Mouse (Mus musculus): ENCODE results near the gene Igfbp7. TPM values are rescaled to one million over a fixed set of nuclear protein-coding genes. Genes with fewer than 3 reads are reported as not detected.

The Igfbp7 gene
- polyA plus RNA-seq, 1 experiment from 2014 or later, result 80.4 TPM

DNA sequence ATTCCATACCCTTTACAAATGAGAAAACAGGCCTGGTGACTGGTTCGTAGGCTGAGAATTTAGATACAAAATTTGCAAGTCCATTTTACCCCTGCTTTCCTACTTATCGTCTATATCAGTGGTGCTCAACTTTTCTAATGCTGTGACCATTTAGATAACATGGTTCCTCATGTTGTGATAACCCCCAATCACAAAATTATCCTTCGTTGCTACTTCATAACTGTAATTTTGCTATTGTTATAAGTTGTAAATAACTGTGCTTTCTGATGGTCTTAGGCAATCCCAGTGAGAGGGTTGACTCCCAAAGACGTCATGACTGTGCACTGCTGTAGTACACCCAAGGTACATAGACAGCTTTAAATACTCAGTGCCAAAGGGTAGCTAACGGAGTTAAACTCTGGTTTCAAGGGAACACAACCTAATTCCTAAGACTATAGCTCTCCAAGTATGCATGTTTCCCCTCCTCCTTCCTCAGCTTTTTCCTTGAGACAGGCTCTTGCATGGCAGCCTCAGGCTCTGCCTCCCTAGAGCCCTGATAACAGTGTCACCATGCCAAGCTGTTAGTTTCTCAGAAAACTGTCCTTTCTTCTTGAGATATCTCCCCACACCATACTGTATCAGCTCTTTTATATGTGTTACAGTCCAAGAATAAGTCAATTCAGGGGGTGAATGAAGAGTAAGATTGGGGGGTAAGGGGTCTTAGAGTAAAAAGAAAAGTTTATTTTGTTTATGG lies 99.9 kb downstream of the Igfbp7 start:
- Histone ChIP-seq H3K36me3 (replicated peaks; ENCODE audit: control insufficient read depth, insufficient read depth) (peaks cover 38% of the 10 kb centered on the region), H3K4me1 (replicated peaks; ENCODE audit: control insufficient read depth, insufficient read depth, low read length) (peaks cover 24% of the 10 kb centered on the region), H3K4me3 (replicated peaks; ENCODE audit: low read length) (peak overlapping the region; percentile 73), H3K9me3 (ENCODE audit: control insufficient read depth, low read length) (no peaks in the 10 kb centered on the region), H3K27ac (no peak overlapping the region), H3K4me2 (replicated peaks) (peak overlapping the region; percentile 99), H3K9ac (peak overlapping the region; percentile 79), H3K27me3 (ENCODE audit: control insufficient read depth, insufficient read depth, low read length) (no peaks in the 10 kb centered on the region)
- WGBS, result 85% methylated on average over 5 of the region's 5 CpGs
- DNase-seq (ENCODE audit: low spot score), result no peak
- ATAC-seq (ENCODE audit: low FRiP score), result no peak

GRCm38 (mm10) chr5:77301296-77301903 lies 106.4 kb downstream of the Igfbp7 start:
- no peaks in the 10 kb centered on the region for H3K9me3 ChIP-seq (ENCODE audit: control insufficient read depth, low read length)
- peaks cover 81% of the 10 kb centered on the region for H3K36me3 ChIP-seq (replicated peaks; ENCODE audit: control insufficient read depth, insufficient read depth)

GRCm38 (mm10) chr5:77299486-77299885 lies 108.4 kb downstream of the Igfbp7 start:
- H3K4me2 ChIP-seq (replicated peaks), result no peak overlapping the region
- WGBS, result 97% methylated on average over 2 of the region's 2 CpGs
- DNase-seq (ENCODE audit: low spot score) (no peak), ATAC-seq (ENCODE audit: low FRiP score) (no peak)
- H3K4me3 ChIP-seq (replicated peaks; ENCODE audit: low read length), result no peak overlapping the region
- H3K27me3 ChIP-seq (ENCODE audit: control insufficient read depth, insufficient read depth, low read length), result no peaks in the 10 kb centered on the region
- no peak overlapping the region for H3K9ac ChIP-seq
- H3K4me1 ChIP-seq (replicated peaks; ENCODE audit: control insufficient read depth, insufficient read depth, low read length), result no peaks in the 10 kb centered on the region
- H3K27ac ChIP-seq, result no peak overlapping the region
- no peaks in the 10 kb centered on the region for H3K9me3 ChIP-seq (ENCODE audit: control insufficient read depth, low read length)
- H3K36me3 ChIP-seq (replicated peaks; ENCODE audit: control insufficient read depth, insufficient read depth), result peaks cover 82% of the 10 kb centered on the region

More at GRCm38 (mm10) chr5:77301296-77301903, 106.4 kb downstream of the Igfbp7 start:
- Histone ChIP-seq H3K4me3 (replicated peaks; ENCODE audit: low read length) (no peak overlapping the region), H3K4me2 (replicated peaks) (no peak overlapping the region), H3K27me3 (ENCODE audit: control insufficient read depth, insufficient read depth, low read length) (no peaks in the 10 kb centered on the region), H3K4me1 (replicated peaks; ENCODE audit: control insufficient read depth, insufficient read depth, low read length) (no peaks in the 10 kb centered on the region), H3K27ac (no peak overlapping the region), H3K9ac (no peak overlapping the region)
- ATAC-seq (ENCODE audit: low FRiP score) (no peak), DNase-seq (ENCODE audit: low spot score) (no peak)
- 92% methylated on average over 6 of the region's 6 CpGs for WGBS

Other genes with a start within 250 kb of the Igfbp7 start
- 1.8 and 2.0 TPM in 2 replicates for gene Spink2, start 196.6 kb downstream of the Igfbp7 start, polyA plus RNA-seq (2014; fragmentation: Nextera tagmentation; extraction: Ambion mirVana)
- gene Rest, start 142.6 kb downstream of the Igfbp7 start, polyA plus RNA-seq (2014; fragmentation: Nextera tagmentation; extraction: Ambion mirVana), result 8.4 and 8.6 TPM in 2 replicates
- gene Noa1, start 98.0 kb downstream of the Igfbp7 start, polyA plus RNA-seq (2014; fragmentation: Nextera tagmentation; extraction: Ambion mirVana), result 32.1 and 37.3 TPM in 2 replicates
- 57.5 and 67.8 TPM in 2 replicates for gene Polr2b, start 97.9 kb downstream of the Igfbp7 start, polyA plus RNA-seq (2014; fragmentation: Nextera tagmentation; extraction: Ambion mirVana)

Data from hindbrain, embryonic 14.5 days (tissue).